Mouse (Mus musculus) embryonic facial prominence, embryonic 12.5 days (tissue): Measurements from ENCODE around the gene Osgin1. TPM values are rescaled to one million over a fixed set of nuclear protein-coding genes. Genes with fewer than 3 reads are reported as not detected.

Experiments used
- ATAC-seq: fragments of 200-750 bp; cut with Nextera tagmentation; 2 replicates; pipeline ENCODE4 v1.8.0; 2017; ENCODE audit not compliant: insufficient number of reproducible peaks, insufficient read depth, low FRiP score, low TSS enrichment
- H3K27ac ChIP-seq: fragments of 300-500 bp; sonication (generic); 2 replicates; pipeline ENCODE4 v1.5.1; 2016; ENCODE audit warnings: mild to moderate bottlenecking
- H3K27me3 ChIP-seq: fragments of 300-500 bp; sonication (generic); 2 replicates; pipeline ENCODE4 v1.6.1; 2016; ENCODE audit warnings: mild to moderate bottlenecking, moderate library complexity
- H3K36me3 ChIP-seq: fragments of 300-500 bp; sonication (generic); 2 replicates; pipeline ENCODE4 v1.6.1; 2016; ENCODE audit warnings: mild to moderate bottlenecking
- H3K4me1 ChIP-seq: fragments of 300-500 bp; sonication (generic); 2 replicates; pipeline ENCODE4 v1.6.1; 2016
- H3K4me2 ChIP-seq: fragments of 300-500 bp; sonication (generic); replicated peaks from 2 replicates; pipeline ENCODE4 v1.6.1; 2016; ENCODE audit warnings: mild to moderate bottlenecking, moderate library complexity
- H3K4me3 ChIP-seq: fragments of 300-500 bp; sonication (generic); 2 replicates; pipeline ENCODE4 v1.5.1; 2016; ENCODE audit warnings: mild to moderate bottlenecking
- H3K9ac ChIP-seq: fragments of 300-500 bp; sonication (generic); 2 replicates; pipeline ENCODE4 v1.6.1; 2016; ENCODE audit warnings: mild to moderate bottlenecking, moderate library complexity
- H3K9me3 ChIP-seq: fragments of 300-500 bp; sonication (generic); 2 replicates; pipeline ENCODE4 v1.6.1; 2016; ENCODE audit warnings: mild to moderate bottlenecking, moderate library complexity
- WGBS: fragments of 180-500 bp; shearing (Covaris S2); methylation state at CpG from one replicate; pipeline ENCODE4 v1.1.7; 2016; 5-methylcytosine and 5-hydroxymethylcytosine counted together
- polyA plus RNA-seq: library from polyadenylated mRNA; unstranded; fragments of >200 nt; fragmentation: Nextera tagmentation; extraction: Ambion mirVana; gene quantifications from 2 replicates; pipeline ENCODE4 v1.2.1, GENCODE M21; 2016

Osgin1 gene
- polyA plus RNA-seq, 1 experiment from 2014 or later = 0.56 TPM

- ATAC-seq = no peak
- H3K27me3 ChIP-seq = no peaks in the 10 kb centered on the region
- H3K9me3 ChIP-seq = no peaks in the 10 kb centered on the region
- no peak overlapping the region for H3K27ac ChIP-seq
- no peaks in the 10 kb centered on the region for H3K36me3 ChIP-seq
- 28% methylated on average over 5 of the region's 5 CpGs for WGBS
- H3K4me3 ChIP-seq = no peak overlapping the region
- H3K4me1 ChIP-seq = no peaks in the 10 kb centered on the region
- no peak overlapping the region for H3K4me2 ChIP-seq
- no peak overlapping the region for H3K9ac ChIP-seq
Measured at GRCm38 (mm10) chr8:119478684-119479083, 44.8 kb downstream of the Osgin1 start.

- no peak for ATAC-seq
- no peak overlapping the region for H3K4me2 ChIP-seq
- WGBS = 77% methylated on average over 11 of the region's 11 CpGs
Measured at GRCm38 (mm10) chr8:119484145-119484896, 50.4 kb downstream of the Osgin1 start.

GRCm38 (mm10) chr8:119487093-119487492 is 53.2 kb downstream of the Osgin1 start:
- no peak overlapping the region for H3K4me2 ChIP-seq
- no peak for ATAC-seq
- H3K9me3 ChIP-seq = no peaks in the 10 kb centered on the region
- no peak overlapping the region for H3K27ac ChIP-seq
- H3K4me1 ChIP-seq = peaks cover 20% of the 10 kb centered on the region
- H3K9ac ChIP-seq = no peak overlapping the region
- 78% methylated on average over 7 of the region's 7 CpGs for WGBS
- no peak overlapping the region for H3K4me3 ChIP-seq
- no peaks in the 10 kb centered on the region for H3K27me3 ChIP-seq
- no peaks in the 10 kb centered on the region for H3K36me3 ChIP-seq

More at GRCm38 (mm10) chr8:119484145-119484896, 50.4 kb downstream of the Osgin1 start:
- H3K36me3 ChIP-seq = no peaks in the 10 kb centered on the region
- H3K4me3 ChIP-seq = no peak overlapping the region
- no peak overlapping the region for H3K9ac ChIP-seq
- H3K4me1 ChIP-seq = peaks cover 5% of the 10 kb centered on the region; the same call in 1 of the 2 replicates
- no peaks in the 10 kb centered on the region for H3K27me3 ChIP-seq
- H3K27ac ChIP-seq = no peak overlapping the region
- no peaks in the 10 kb centered on the region for H3K9me3 ChIP-seq

Other genes starting within 250 kb of the Osgin1 start
- 325 and 333 TPM in 2 replicates for gene Hsbp1, start 89.6 kb upstream of the Osgin1 start, polyA plus RNA-seq
- gene Mlycd, start 39.2 kb upstream of the Osgin1 start, polyA plus RNA-seq = 12.5 and 14.7 TPM in 2 replicates
- 10.7 and 12.5 TPM in 2 replicates for gene Necab2, start 12.6 kb downstream of the Osgin1 start, polyA plus RNA-seq
- gene Slc38a8, start 67.6 kb downstream of the Osgin1 start, polyA plus RNA-seq = 1.7 and 3.3 TPM in 2 replicates
- 147 TPM in 2 replicates for gene Mbtps1, start 124.6 kb downstream of the Osgin1 start, polyA plus RNA-seq
- gene Hsdl1, start 141.1 kb downstream of the Osgin1 start, polyA plus RNA-seq = 37.2 and 39.5 TPM in 2 replicates
- 0.09 TPM in 1 of 2 replicates, not detected in the other for gene Dnaaf1, start 141.1 kb downstream of the Osgin1 start, polyA plus RNA-seq
- gene Taf1c, start 171.1 kb downstream of the Osgin1 start, polyA plus RNA-seq = 15.2 and 15.5 TPM in 2 replicates
- gene Adad2, start 178.6 kb downstream of the Osgin1 start, polyA plus RNA-seq = 0.10 and 0.23 TPM in 2 replicates
- gene Kcng4, start 201.6 kb downstream of the Osgin1 start, polyA plus RNA-seq = 0.08 and 0.11 TPM in 2 replicates
- gene Wfdc1, start 232.2 kb downstream of the Osgin1 start, polyA plus RNA-seq = 4.3 and 5.6 TPM in 2 replicates